Mouse (Mus musculus): ENCODE data around the gene Prss21.
"Not testable (repeated sequence)": the region's sequence is repeated elsewhere in the genome, so short reads cannot be mapped to it uniquely, and the experiment has no call there.

DNA sequence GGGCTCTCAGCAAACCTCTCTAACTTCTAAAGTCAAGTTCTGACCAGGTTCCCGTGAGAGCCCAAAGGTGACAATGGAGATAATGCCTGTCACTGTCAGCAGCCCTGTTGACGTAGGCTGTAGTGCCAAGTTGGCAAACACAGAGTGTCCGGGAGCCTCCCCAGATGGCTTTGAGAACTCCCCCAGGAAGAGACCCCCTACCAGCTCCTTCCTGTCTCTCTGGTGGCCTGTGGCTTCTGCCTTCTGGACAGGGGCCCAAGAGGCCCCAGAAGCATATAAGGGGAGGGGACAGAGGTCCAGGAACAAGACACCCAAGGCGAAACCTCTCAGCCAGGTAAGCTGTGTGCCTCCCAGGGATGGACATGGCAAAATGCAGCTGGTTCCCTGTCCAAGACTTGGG lies 12.7 kb downstream of the Prss21 start, which contains the start of the genes Dcpp1 and Dcpp2:
- TF ChIP-seq POLR2A (IDR thresholded peaks at IDR 0.05; ENCODE audit: borderline replicate concordance, low read depth, low read length); CTCF (IDR thresholded peaks at IDR 0.05; ENCODE audit: low read depth, low read length): not testable (repeated sequence)
